Mouse (Mus musculus) heart, postnatal 0 days (tissue): Measurements from ENCODE around the gene Rpl23.

Source experiments
- CTCF ChIP-seq: IDR thresholded peaks from 2 replicates; pipeline ENCODE4 v1.5.1; 2016; ENCODE audit warnings: antibody characterized with exemption, control low read depth, low read depth
- EP300 ChIP-seq: IDR thresholded peaks from 2 replicates; pipeline ENCODE4 v1.6.1; 2016; ENCODE audit warnings: antibody characterized with exemption, low read depth

DNA sequence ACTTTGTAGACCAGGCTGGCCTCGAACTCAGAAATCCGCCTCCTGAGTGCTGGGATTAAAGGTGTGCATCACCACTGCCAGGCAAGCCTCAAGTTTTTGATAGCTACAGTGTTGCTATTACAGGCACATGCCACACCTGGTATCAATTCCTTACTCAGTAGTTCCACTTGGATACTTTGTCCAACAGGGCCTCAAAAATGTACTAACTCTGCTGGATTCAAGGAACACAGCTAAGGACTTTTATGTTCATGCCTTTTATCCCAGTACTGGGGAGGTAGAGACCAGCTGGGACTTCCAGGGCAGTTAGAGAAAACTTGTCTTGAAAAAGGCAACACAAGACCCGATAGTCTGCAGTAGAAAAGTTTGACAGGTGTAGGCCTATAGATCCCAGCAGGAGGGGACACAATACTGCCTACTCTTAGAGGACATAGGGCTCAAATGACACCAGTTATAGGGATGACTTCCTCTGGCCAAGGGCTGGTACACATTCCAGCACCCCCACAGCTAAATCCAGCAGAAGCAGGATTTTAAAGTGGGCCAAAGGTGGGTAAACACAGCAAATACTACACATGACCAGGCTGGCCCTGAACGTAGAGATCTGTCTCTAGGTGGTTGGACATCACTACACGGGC is 5.6 kb downstream of the Rpl23 start:
- TF ChIP-seq EP300 (no peak), CTCF (no peak)
